Mouse (Mus musculus) inflammation-experienced regulatory T-cells, adult 6 months (primary cell): ENCODE data around the gene Trp53i13. TPM values are rescaled to one million over a fixed set of nuclear protein-coding genes. Genes with fewer than 3 reads are reported as not detected.
"Not testable (repeated sequence)": the region's sequence is repeated elsewhere in the genome, so short reads cannot be mapped to it uniquely, and the experiment has no call there.

Experiments used
- ATAC-seq: one replicate; pipeline ENCODE4 v1.8.0; 2017
- polyA plus RNA-seq, 3 experiments: library from polyadenylated mRNA; unstranded; fragments of 100-300 nt; shearing (Covaris generic); gene quantifications; one replicate each; pipeline ENCODE4 v1.2.1; 2017

The Trp53i13 gene
- polyA plus RNA-seq: 10 to 100 TPM in 1 of 3 experiments, 1 to 10 TPM in 2; 8.5 to 14.3 (median 8.7) TPM

- ATAC-seq: no peak
These were observed at the start of gene Trp53i13 for GRCm38 (mm10) chr11:77515637-77516552. Gene Trp53i13 (minus strand): TSS chr11:77515980.

GRCm38 (mm10) chr11:77545261-77545660 is 29.5 kb upstream of the Trp53i13 start:
- ATAC-seq: no peak

- peak; percentile 72 for ATAC-seq
These were observed 16.5 kb upstream of the Trp53i13 start for GRCm38 (mm10) chr11:77532202-77532846.

- ATAC-seq: no peak
These were observed 15.1 kb upstream of the Trp53i13 start for GRCm38 (mm10) chr11:77530862-77531261.

- no peak for ATAC-seq
These were observed 13.9 kb upstream of the Trp53i13 start for GRCm38 (mm10) chr11:77529644-77530043.

GRCm38 (mm10) chr11:77528420-77528819 is 12.6 kb upstream of the Trp53i13 start:
- not testable (repeated sequence) for ATAC-seq

GRCm38 (mm10) chr11:77525804-77526486 is 10.2 kb upstream of the Trp53i13 start:
- no peak for ATAC-seq

GRCm38 (mm10) chr11:77520601-77521529 is 5.1 kb upstream of the Trp53i13 start:
- ATAC-seq: no peak

- ATAC-seq: peak; percentile 85
These were observed 3.3 kb upstream of the Trp53i13 start, which contains the start of gene Gm10392 for GRCm38 (mm10) chr11:77519043-77519442. Gene Gm10392 (minus strand): TSS chr11:77519198.

GRCm38 (mm10) chr11:77518051-77518798 is 2.4 kb upstream of the Trp53i13 start:
- ATAC-seq: no peak

GRCm38 (mm10) chr11:77516553-77517425 is 1.0 kb upstream of the Trp53i13 start:
- no peak for ATAC-seq

GRCm38 (mm10) chr11:77514832-77515636 is 746 bp downstream of the Trp53i13 start, which contains the start of gene Abhd15:
Gene Abhd15 (plus strand): TSS chr11:77515121.
- ATAC-seq: no peak

GRCm38 (mm10) chr11:77514281-77514831 is 1.4 kb downstream of the Trp53i13 start:
- no peak for ATAC-seq

GRCm38 (mm10) chr11:77513811-77514170 is 2.0 kb downstream of the Trp53i13 start:
- no peak for ATAC-seq

GRCm38 (mm10) chr11:77512891-77513810 is 2.6 kb downstream of the Trp53i13 start:
- peak; percentile 75 for ATAC-seq

GRCm38 (mm10) chr11:77511336-77511735 is 4.4 kb downstream of the Trp53i13 start:
- no peak for ATAC-seq
